Mouse (Mus musculus): Measurements from ENCODE around the gene Olfr1375.
"Not testable (repeated sequence)": the region's sequence is repeated elsewhere in the genome, so short reads cannot be mapped to it uniquely, and the experiment has no call there.

Gene Olfr1375

GRCm38 (mm10) chr11:51047809-51048208 is at the start of gene Olfr1375:
Gene Olfr1375 (plus strand): TSS chr11:51048109.
- DNase-seq (ENCODE audit: low spot score in 2 of 2) = not testable (repeated sequence)

GRCm38 (mm10) chr11:51003296-51003695 is 44.6 kb upstream of the Olfr1375 start, which contains the start of gene Olfr51:
Gene Olfr51 (plus strand): TSS chr11:51003596.
- DNase-seq (ENCODE audit: low spot score in 2 of 2) = no peak

GRCm38 (mm10) chr11:51011821-51012220 is 36.1 kb upstream of the Olfr1375 start:
- DNase-seq (ENCODE audit: low spot score in 2 of 2) = peak in 1 of 2 experiments; percentile 52

- DNase-seq (ENCODE audit: low spot score in 2 of 2) = no peak
These were observed 34.0 kb upstream of the Olfr1375 start, which contains the start of gene Olfr54 for GRCm38 (mm10) chr11:51013936-51014335. Gene Olfr54 (plus strand): TSS chr11:51014236.

GRCm38 (mm10) chr11:51016341-51016740 is 31.6 kb upstream of the Olfr1375 start:
- no peak for DNase-seq (ENCODE audit: low spot score in 2 of 2)

- DNase-seq (ENCODE audit: low spot score in 2 of 2) = not testable (repeated sequence)
These were observed 21.1 kb upstream of the Olfr1375 start for GRCm38 (mm10) chr11:51026811-51027210.

GRCm38 (mm10) chr11:51029381-51029780 is 18.5 kb upstream of the Olfr1375 start:
- not testable (repeated sequence) for DNase-seq (ENCODE audit: low spot score in 2 of 2)

GRCm38 (mm10) chr11:51030225-51030624 is 17.7 kb upstream of the Olfr1375 start:
- DNase-seq (ENCODE audit: low spot score in 2 of 2) = no peak

GRCm38 (mm10) chr11:51032851-51033250 is 15.1 kb upstream of the Olfr1375 start:
- DNase-seq (ENCODE audit: low spot score in 2 of 2) = peak in 1 of 2 experiments; percentile 38

- not testable (repeated sequence) for DNase-seq (ENCODE audit: low spot score in 2 of 2)
These were observed 13.8 kb upstream of the Olfr1375 start for GRCm38 (mm10) chr11:51034141-51034540.

- DNase-seq (ENCODE audit: low spot score in 2 of 2) = peak in 1 of 2 experiments; percentile 34
These were observed 12.0 kb upstream of the Olfr1375 start for GRCm38 (mm10) chr11:51035951-51036350.

- DNase-seq (ENCODE audit: low spot score in 2 of 2) = not testable (repeated sequence)
These were observed 3.1 kb upstream of the Olfr1375 start for GRCm38 (mm10) chr11:51044776-51045175.

GRCm38 (mm10) chr11:51051678-51052077 is 3.8 kb downstream of the Olfr1375 start:
- DNase-seq (ENCODE audit: low spot score in 2 of 2) = no peak

GRCm38 (mm10) chr11:51053230-51053629 is 5.3 kb downstream of the Olfr1375 start:
- DNase-seq (ENCODE audit: low spot score in 2 of 2) = peak in 1 of 2 experiments; percentile 32

GRCm38 (mm10) chr11:51059151-51059571 is 11.3 kb downstream of the Olfr1375 start, which contains the start of gene Zfp354a:
Gene Zfp354a (plus strand): TSS chr11:51059257.
- peak; percentile 45 to 68 for DNase-seq (ENCODE audit: low spot score in 2 of 2)

- no peak for DNase-seq (ENCODE audit: low spot score in 2 of 2)
These were observed 11.7 kb downstream of the Olfr1375 start for GRCm38 (mm10) chr11:51059640-51060039.

GRCm38 (mm10) chr11:51060981-51061380 is 13.1 kb downstream of the Olfr1375 start:
- no peak for DNase-seq (ENCODE audit: low spot score in 2 of 2)

- DNase-seq (ENCODE audit: low spot score in 2 of 2) = no peak
These were observed 15.4 kb downstream of the Olfr1375 start for GRCm38 (mm10) chr11:51063276-51063675.

GRCm38 (mm10) chr11:51063841-51064240 is 15.9 kb downstream of the Olfr1375 start:
- DNase-seq (ENCODE audit: low spot score in 2 of 2) = no peak

GRCm38 (mm10) chr11:51084527-51084926 is 36.6 kb downstream of the Olfr1375 start:
- no peak for DNase-seq (ENCODE audit: low spot score in 2 of 2)

GRCm38 (mm10) chr11:51085269-51085668 is 37.4 kb downstream of the Olfr1375 start:
- DNase-seq (ENCODE audit: low spot score in 2 of 2) = no peak

All from cerebellum, postnatal 4 days (tissue).